Mouse (Mus musculus): ENCODE data around the gene Eif2ak4. TPM values are rescaled to one million over a fixed set of nuclear protein-coding genes. Genes with fewer than 3 reads are reported as not detected.

The Eif2ak4 gene
- polyA plus RNA-seq, 1 experiment: 21.5 TPM

DNA sequence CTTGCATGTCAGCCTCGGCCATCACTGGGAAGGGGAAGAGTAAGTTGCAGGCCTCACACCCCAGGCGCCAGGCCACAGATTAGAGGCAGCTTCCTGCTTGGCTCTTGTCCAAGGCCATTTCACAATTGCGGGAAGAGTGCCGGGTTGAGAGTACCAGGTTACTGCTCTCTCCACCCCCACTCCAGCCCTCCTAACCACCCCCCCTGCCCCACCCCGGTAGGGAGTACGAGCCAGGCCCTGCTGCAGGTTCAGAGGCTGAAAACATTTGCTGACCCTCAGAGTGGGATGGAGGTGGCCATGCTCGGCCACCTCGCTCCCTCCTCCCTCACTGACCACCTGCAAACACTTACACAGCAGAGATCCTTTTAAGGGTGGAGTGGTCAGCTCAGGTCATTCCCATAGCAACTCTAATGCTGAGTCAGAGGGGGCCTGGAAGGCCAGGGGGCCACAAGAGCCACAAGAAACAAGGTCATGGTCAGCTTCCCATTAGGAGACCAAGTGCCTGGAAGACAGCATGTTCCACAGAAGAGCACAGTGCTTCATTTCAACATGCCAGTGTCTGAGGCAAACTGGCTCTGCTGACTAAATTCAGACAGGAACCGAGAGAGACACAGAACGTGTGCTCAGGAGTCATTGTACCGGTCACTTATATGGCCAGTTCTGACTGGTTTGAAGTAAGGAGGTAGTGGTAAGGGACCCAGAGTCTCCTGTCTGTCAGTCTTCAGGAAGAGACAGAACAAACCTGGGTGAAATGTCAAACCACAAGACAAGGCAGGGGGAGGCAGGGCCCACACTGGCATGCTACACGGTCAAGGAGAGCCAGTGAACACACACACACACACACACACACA is 102.0 kb downstream of the Eif2ak4 start:
- no peaks in the 10 kb centered on the region for H3K4me1 ChIP-seq (ENCODE audit: control insufficient read depth, insufficient read depth, low read length)
- no peak overlapping the region for H3K27ac ChIP-seq (ENCODE audit: insufficient read depth, low read length)
- no peaks in the 10 kb centered on the region for H3K27me3 ChIP-seq (ENCODE audit: control insufficient read depth, insufficient read depth, low read length)
- no peak overlapping the region for H3K4me3 ChIP-seq (replicated peaks; ENCODE audit: insufficient read depth, low read depth, low read length)
- no peak for TF ChIP-seq CTCF (IDR thresholded peaks at IDR 0.05; ENCODE audit: borderline replicate concordance, insufficient read depth, low read depth, low read length)
- no peak for TF ChIP-seq POLR2A (IDR thresholded peaks at IDR 0.05; ENCODE audit: borderline replicate concordance, insufficient read depth, low read length)
- DNase-seq: no peak
- 49% methylated on average over 12 of the region's 12 CpGs for WGBS

DNA sequence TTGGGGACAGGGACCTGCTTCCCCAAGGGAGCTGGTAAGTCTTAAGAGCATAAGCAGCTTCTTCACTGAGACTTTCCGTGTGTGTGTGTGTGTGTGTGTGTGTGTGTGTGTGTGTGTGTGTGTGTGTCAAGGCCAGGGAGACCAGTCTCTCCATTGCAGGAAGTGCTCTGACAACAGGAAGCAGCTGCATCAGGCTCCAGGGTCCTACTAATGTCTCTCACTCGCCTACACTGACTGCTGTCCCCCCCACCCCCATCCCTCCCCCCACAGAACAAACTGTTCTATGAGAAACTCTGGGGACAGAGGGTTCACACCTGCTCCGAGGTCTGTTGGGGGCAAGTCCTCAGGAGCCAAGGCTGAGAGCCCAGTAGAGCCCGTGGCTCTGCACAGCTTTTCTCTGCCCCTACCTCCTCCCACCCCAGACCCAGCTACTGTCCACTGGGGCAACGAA is 102.9 kb downstream of the Eif2ak4 start:
- no peak for TF ChIP-seq CTCF (IDR thresholded peaks at IDR 0.05; ENCODE audit: borderline replicate concordance, insufficient read depth, low read depth, low read length)
- no peak for TF ChIP-seq POLR2A (IDR thresholded peaks at IDR 0.05; ENCODE audit: borderline replicate concordance, insufficient read depth, low read length)
- no peaks in the 10 kb centered on the region for H3K4me1 ChIP-seq (ENCODE audit: control insufficient read depth, insufficient read depth, low read length)
- DNase-seq: no peak
- no peaks in the 10 kb centered on the region for H3K27me3 ChIP-seq (ENCODE audit: control insufficient read depth, insufficient read depth, low read length)
- WGBS: 37% methylated on average over 5 of the region's 5 CpGs
- H3K4me3 ChIP-seq (replicated peaks; ENCODE audit: insufficient read depth, low read depth, low read length): no peak overlapping the region
- no peak overlapping the region for H3K27ac ChIP-seq (ENCODE audit: insufficient read depth, low read length)

DNA sequence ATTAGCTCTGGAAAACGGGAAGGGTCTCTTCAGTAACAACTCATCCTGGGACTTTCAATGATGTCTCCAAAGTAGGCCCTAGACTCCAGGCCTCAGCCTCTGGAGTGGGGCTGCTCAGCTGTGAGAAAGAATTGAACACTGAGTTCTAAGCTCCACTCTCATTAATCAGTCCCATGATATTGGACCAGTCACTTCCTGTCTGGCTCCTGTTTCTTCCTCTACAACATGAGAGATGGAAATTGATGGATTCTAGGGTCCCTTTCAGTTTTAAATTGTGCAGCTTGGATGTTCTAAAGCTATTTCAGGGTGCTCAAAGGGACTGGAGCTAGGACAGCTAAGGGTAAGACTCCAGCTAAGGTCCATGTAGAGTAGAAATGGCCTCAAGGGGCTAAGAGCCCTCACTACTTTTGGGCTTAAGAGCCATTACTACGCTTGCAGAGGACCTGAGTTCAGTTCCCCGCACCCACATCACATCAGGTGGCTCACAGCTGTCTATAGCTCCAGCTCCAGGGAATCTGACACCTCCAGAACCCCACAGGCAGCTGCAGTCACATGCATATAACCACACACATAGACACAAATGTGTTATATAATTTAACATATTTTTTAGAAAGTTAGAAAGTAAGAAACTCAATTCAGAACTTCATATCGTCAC is 103.5 kb downstream of the Eif2ak4 start:
- no peak for DNase-seq
- TF ChIP-seq CTCF (IDR thresholded peaks at IDR 0.05; ENCODE audit: borderline replicate concordance, insufficient read depth, low read depth, low read length): no peak
- TF ChIP-seq POLR2A (IDR thresholded peaks at IDR 0.05; ENCODE audit: borderline replicate concordance, insufficient read depth, low read length): no peak
- no peak overlapping the region for H3K27ac ChIP-seq (ENCODE audit: insufficient read depth, low read length)
- no peak overlapping the region for H3K4me3 ChIP-seq (replicated peaks; ENCODE audit: insufficient read depth, low read depth, low read length)
- 87% methylated on average over 4 of the region's 4 CpGs for WGBS
- no peaks in the 10 kb centered on the region for H3K4me1 ChIP-seq (ENCODE audit: control insufficient read depth, insufficient read depth, low read length)
- H3K27me3 ChIP-seq (ENCODE audit: control insufficient read depth, insufficient read depth, low read length): no peaks in the 10 kb centered on the region

DNA sequence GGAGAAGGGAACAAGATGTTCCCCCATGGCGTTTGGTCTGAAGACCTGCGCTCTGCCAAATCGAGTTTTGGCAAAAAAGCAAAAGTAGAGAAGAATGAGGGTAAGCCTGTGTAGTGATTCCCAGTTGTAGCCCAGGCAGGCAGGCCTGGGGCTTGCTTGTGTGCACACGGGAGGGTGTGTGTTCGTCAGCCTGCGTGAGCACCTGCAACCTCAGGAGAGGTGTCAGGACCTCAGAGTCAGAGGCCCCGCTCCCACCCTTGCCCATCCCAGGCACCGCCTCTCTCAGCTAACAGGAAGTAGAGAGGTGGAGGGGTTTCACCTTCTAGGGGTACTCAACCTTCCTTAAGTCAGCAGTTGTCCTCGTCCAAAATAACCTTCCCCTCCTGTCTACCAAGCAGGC is 106.6 kb downstream of the Eif2ak4 start:
- TF ChIP-seq POLR2A (IDR thresholded peaks at IDR 0.05; ENCODE audit: borderline replicate concordance, insufficient read depth, low read length) (no peak), CTCF (IDR thresholded peaks at IDR 0.05; ENCODE audit: borderline replicate concordance, insufficient read depth, low read depth, low read length) (no peak)
- DNase-seq: no peak
- WGBS: 73% methylated on average over 9 of the region's 9 CpGs
- H3K27ac ChIP-seq (ENCODE audit: insufficient read depth, low read length): no peak overlapping the region
- H3K27me3 ChIP-seq (ENCODE audit: control insufficient read depth, insufficient read depth, low read length): no peaks in the 10 kb centered on the region
- no peak overlapping the region for H3K4me3 ChIP-seq (replicated peaks; ENCODE audit: insufficient read depth, low read depth, low read length)
- H3K4me1 ChIP-seq (ENCODE audit: control insufficient read depth, insufficient read depth, low read length): no peaks in the 10 kb centered on the region

DNA sequence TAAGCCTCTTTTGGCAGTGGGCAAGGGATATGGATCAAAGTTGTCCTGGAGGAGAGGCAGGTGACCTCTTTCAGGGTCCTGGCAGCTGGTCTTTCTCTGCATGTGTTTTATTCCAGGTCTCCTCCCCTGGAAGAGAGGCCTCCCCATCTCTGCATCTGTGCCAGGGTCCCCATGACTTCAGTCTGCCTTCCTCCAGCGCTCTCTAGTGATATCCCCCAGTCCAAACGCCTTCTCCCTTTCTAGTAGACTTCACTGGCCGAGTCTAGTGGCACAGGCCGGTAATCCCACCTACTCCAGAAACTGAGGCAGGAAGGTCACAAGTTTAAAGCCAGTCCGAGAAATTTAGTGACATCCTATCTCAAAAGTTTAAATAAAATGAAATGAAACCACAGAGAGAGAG is 109.5 kb downstream of the Eif2ak4 start:
- H3K4me1 ChIP-seq (ENCODE audit: control insufficient read depth, insufficient read depth, low read length): no peaks in the 10 kb centered on the region
- WGBS: 79% methylated on average over 5 of the region's 5 CpGs
- H3K27ac ChIP-seq (ENCODE audit: insufficient read depth, low read length): no peak overlapping the region
- H3K27me3 ChIP-seq (ENCODE audit: control insufficient read depth, insufficient read depth, low read length): no peaks in the 10 kb centered on the region
- TF ChIP-seq CTCF (IDR thresholded peaks at IDR 0.05; ENCODE audit: borderline replicate concordance, insufficient read depth, low read depth, low read length): no peak
- no peak for TF ChIP-seq POLR2A (IDR thresholded peaks at IDR 0.05; ENCODE audit: borderline replicate concordance, insufficient read depth, low read length)
- no peak overlapping the region for H3K4me3 ChIP-seq (replicated peaks; ENCODE audit: insufficient read depth, low read depth, low read length)
- no peak for DNase-seq

DNA sequence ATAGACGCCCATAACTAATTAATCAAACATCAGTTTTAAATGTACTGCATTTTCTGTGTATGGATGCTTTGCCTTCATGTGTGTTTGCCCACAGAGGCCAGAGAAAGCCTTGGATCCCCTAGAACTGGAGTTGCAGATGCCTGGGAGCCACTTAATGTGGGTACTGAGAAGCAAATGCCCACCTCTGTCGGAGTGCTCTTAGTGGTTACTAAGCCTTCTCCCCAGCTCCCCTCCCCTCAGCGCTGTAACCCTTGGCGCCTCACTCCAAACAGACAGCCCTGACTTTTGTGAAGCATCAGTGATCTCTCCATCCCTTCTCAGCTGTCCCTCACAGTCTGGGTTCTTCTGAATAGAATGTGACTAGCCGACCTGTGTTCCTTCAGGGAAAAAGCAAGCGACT is 110.1 kb downstream of the Eif2ak4 start:
- no peak overlapping the region for H3K27ac ChIP-seq (ENCODE audit: insufficient read depth, low read length)
- WGBS: 72% methylated on average over 6 of the region's 6 CpGs
- TF ChIP-seq CTCF (IDR thresholded peaks at IDR 0.05; ENCODE audit: borderline replicate concordance, insufficient read depth, low read depth, low read length) (no peak), POLR2A (IDR thresholded peaks at IDR 0.05; ENCODE audit: borderline replicate concordance, insufficient read depth, low read length) (no peak)
- H3K4me3 ChIP-seq (replicated peaks; ENCODE audit: insufficient read depth, low read depth, low read length): no peak overlapping the region
- no peaks in the 10 kb centered on the region for H3K4me1 ChIP-seq (ENCODE audit: control insufficient read depth, insufficient read depth, low read length)
- no peaks in the 10 kb centered on the region for H3K27me3 ChIP-seq (ENCODE audit: control insufficient read depth, insufficient read depth, low read length)
- no peak for DNase-seq

DNA sequence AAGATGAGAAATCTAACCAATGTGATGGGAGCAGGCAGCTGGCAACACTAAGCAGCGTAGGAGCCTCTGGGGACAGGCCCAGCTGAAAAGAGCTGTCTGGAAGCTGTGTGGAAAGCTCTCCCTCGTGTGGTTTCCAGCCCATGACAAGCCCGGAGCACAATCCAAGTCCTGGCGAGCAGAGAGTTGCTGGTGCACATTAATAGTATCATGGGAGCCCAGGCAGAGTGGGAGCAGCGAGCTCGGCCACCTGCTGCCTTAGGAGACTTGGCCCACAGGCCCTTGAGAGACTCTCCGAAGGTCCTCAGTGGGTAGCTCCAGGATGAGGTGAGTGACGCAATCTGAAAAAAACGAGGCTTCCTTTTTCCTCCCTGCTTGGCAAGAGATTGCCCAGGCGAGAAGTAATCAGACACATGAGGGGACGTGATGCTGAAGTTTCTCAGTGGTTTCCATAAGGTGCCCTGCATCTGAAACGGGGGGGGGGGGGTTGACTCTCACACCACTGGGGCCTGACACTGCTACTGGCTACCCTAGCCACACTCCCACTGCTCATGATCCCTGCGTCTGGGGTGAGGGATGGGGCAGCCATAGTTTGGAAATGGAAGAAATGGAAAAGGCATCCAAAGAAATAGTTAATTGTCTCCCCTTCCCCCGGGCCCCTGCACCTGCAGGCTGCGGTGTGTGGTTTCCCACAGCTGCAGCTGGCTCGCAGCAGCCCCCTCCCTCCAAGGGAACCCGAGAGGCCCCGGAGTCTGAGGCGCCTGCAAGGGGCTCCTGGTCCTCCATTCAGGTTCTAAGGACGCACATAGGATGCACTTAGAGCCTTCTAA is 110.9 kb downstream of the Eif2ak4 start:
- no peaks in the 10 kb centered on the region for H3K4me1 ChIP-seq (ENCODE audit: control insufficient read depth, insufficient read depth, low read length)
- DNase-seq: no peak

More for the DNA sequence above, 110.9 kb downstream of the Eif2ak4 start:
- H3K27ac ChIP-seq (ENCODE audit: insufficient read depth, low read length): no peak overlapping the region
- 28% methylated on average over 20 of the region's 20 CpGs for WGBS
- no peak overlapping the region for H3K4me3 ChIP-seq (replicated peaks; ENCODE audit: insufficient read depth, low read depth, low read length)
- no peaks in the 10 kb centered on the region for H3K27me3 ChIP-seq (ENCODE audit: control insufficient read depth, insufficient read depth, low read length)
- TF ChIP-seq CTCF (IDR thresholded peaks at IDR 0.05; ENCODE audit: borderline replicate concordance, insufficient read depth, low read depth, low read length): no peak
- TF ChIP-seq POLR2A (IDR thresholded peaks at IDR 0.05; ENCODE audit: borderline replicate concordance, insufficient read depth, low read length): no peak

All from cerebellum, adult 2 months (tissue).